Mouse (Mus musculus) heart, adult 8-10 months (tissue): Measurements from ENCODE around the gene Cct7. TPM values are rescaled to one million over a fixed set of nuclear protein-coding genes. Genes with fewer than 3 reads are reported as not detected.
A peak's percentile ranks its signal among the peaks of the same experiment; 100 is the strongest.

Source experiments
- DNase-seq: peaks from one replicate; pipeline ENCODE4 v3.0.0; 2022; ENCODE audit warnings: low spot score
- total RNA-seq, 4 experiments: library from RNA; stranded (reverse); gene quantifications; 2 replicates each; pipeline ENCODE4 v1.2.4; 2022

Gene Cct7
- total RNA-seq, 4 experiments from 2014 or later = 135 to 164 (median 150) TPM

DNA sequence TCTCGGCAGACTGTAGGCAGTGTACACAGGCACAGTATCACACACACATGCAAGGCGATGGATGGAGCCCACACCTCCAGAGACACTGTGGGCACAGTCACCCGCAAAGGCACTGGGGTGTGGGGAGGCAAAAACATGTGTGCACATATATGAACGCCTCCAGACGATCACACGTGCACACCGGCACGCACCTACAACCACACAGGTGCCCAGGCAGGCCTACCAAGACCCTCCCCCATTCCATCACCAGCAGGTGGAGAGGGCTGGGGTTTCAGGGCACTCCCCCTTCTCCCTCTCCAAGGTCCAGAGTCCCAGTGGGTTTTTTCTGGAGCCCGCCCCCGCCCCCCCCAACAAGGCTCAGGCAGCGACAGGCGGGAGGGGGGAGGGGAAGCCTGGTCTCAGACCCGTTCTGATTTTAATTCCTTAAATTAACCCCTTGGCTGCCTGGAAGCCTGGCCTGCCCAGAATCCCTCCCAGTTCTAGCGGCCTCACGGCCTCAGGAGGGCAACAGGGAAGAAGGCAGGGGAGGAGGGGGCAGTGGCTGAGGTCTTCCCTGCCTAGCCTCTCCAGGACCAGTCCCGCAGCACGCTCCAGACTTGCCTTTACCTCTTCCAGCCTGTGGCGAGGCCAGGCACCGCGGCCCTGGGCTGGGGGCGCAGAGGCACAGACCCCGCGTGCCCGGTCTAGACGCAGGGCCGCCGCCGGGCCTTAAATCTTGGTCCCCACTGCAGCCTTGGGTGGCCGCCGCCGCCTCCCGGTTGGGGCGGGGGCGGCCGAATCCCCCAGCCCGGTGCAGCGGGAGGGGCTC lies 51.0 kb downstream of the Cct7 start:
- no peak for DNase-seq

DNA sequence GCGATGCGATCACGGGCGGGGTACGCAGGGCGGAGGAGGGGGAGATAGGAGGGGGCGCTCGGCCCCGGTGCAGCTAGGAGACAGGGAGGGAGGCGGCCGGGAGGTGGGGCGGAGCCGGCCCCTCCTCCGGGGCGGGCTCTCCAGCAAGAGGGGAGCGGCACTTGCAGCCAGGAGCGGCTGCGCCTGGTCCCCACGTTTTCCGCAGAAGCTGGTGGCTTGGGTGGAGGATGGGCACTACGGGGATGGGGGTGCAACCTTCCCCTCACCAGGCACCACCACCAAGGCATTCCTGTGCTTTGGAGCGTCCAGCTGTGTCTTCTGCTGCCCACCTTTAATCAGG lies 51.6 kb downstream of the Cct7 start, which contains the start of gene Fbxo41:
Gene Fbxo41 (minus strand): TSS at position 84 of the 340 bp plus-strand sequence.
- DNase-seq = no peak

DNA sequence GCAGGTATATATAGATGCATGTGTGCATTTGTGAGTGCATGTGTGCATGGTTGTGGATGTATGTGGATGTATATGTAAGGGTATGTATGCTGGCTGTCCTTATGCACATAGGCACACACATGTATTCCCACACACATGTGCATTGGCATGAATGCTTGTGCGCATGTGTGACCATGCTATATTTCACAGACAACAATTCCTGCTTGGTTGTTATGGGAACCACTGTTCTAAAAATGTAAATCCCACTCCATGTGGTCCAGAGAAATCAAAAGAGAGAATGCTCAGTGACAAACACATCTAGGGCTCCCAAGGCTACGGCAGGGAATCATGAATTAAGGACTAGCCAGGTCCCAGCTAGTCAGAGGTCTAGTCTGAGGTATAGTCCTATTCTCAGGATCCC lies 53.6 kb downstream of the Cct7 start:
- DNase-seq = no peak

DNA sequence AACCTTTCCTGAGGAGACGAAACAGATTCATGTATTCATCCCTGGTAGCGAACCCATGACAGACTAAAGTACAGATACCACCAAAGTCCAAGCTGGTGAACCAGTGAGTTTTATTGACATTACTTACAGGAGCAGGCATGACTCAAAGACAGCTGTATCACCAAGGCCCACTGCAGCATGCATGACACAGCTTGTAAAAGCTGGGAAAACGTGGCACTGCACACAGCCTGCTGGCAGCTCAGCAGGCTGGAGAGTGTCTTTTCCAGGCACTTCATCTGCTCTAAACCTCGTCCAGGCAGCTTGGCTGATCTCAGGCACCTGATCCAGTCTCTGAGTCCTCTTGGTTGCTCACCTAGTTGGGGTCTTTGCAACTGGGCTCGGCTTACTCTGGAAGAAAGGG lies 57.3 kb downstream of the Cct7 start:
- DNase-seq = no peak

DNA sequence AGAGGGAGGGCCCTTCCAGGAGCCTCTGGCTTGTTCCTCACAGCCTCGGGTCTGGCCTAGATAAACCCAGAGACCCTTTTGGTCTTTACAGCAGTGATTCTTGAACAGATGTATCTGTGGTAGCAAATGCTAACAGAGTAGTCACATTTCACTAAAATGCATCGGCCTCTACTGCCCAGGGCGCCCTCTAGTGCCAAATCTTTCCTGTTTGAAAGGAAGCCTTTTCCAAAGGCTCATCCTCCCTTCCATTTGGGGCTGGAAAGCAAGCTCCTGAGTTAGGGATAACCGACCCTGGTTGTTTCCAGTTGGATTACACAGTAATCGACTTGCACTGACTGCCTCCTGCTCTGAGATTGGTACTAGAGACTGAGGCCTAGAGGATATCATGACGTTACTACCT lies 59.2 kb downstream of the Cct7 start:
- DNase-seq = no peak

DNA sequence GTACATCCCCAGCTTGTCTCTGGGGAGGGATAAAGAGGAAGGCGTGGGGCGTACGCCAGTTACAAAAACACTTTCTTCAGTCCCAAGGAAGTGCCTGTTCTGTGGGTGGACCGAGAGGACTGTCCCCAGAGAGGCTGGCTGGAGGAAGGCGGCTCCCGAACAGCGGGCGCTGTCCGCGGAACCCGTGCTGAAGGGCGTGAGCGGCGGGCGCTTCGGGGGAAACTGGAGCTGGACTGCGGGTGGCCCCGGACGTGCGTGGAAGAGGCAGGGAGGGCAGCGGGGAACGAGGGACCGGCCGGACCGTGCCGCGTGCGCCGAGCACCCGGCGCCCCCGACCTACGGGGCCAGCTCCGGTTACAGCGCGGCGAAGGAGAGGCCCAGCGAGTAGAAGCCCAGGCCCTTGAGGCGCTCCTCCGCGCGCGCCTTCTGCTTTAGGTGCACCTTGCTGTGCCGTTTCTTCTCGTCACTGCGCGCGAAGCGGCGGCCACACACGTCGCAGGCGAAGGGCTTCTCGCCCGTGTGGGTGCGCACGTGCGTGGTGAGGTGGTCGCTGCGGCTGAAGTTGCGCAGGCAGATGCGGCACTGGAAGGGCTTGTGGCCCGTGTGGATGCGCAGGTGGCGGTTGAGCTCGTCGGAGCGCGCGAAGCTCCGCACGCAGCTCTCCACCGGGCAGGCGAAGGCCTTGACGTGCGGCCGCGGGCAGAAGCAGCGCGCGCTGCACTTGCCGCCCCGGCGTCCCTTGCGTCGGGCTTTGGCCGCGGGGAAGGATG lies 60.2 kb downstream of the Cct7 start:
- DNase-seq = peak; percentile 7

DNA sequence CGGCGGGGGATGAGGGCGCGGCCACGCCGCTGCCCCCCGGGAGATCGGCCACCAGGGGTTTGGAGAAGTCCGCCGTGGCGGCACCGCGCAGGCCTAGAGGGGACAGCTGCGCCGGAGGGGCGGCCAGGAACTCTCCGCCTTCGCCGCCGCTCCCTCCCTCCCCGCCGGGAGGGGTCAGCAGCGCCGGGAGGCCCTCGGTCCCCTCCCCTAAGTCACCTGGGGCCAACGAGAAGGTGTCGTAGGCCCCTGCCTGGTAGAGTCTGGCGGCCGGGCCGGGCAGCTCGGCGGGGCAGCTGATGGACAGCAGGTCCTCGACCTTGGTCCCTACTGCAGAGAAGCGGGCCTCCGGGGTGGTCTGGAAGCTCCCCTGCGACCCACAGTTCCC lies 60.7 kb downstream of the Cct7 start:
- no peak for DNase-seq

DNA sequence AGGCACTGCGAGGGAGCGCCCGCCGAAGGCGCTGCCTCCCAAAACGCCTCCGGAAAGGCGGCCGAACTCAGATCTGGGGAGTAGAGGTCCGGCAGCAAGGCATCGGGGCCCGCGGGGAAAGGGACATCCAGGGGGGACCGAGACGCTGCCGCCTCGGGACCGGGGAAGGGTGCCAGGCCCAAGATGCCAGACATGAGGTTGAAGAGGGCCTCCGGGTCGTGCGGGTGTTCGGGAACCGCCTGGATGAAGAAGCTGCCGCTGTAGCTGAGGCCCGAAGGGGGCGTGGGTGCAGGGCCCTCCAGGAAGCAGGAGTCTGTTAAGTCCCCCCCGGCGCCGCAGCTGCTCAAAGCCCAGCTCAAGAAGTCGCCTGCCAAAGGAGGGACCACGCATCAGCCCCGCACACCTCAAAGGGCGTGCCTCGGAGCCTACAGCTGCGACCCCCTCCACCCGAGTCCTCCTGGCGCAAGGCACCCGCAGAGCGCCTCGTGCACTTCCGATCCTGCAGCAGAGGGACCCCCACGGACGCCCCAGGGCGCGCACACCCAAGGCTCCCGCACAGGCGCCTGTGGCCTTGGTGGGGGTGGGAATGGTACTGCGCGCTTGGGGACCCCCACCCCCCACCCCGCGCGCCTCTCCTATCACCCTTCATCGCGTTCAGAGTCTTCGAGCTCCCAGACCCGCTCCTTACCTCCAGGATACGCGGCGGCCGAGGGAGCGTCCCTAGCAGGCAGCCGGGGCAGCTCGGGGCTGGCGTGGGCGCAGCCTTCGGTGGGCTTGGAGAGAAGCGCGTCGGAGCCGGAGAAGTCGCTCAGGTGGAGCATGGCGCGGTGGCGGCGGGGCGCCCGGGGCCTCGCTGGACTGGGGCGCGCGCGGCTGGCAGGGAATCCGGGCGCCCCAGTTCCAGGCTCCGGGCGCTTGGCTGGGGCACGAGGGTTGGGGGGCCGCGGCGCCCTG lies 61.5 kb downstream of the Cct7 start:
- no peak for DNase-seq

DNA sequence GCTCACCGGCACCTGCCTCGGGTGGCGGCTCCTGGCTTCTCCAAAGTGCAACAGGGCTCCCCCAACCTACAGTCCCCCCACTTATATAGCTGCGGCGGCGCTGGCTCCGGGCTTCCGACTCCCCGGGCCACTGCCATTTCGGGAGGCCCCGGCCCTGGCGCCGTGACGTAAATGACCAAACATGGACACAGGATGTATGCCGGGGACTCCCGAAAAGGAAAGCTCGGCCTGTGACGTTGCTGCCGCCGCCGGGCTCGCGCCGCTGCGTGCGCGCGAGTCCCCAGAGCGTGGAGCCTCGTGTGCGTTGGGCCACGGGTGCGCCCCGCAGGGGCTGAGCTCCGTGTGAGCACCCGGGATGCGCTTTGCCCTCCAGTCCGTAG lies 62.2 kb downstream of the Cct7 start, which contains the start of gene Egr4:
Gene Egr4 (minus strand): TSS at position 59 of the 380 bp plus-strand sequence.
- DNase-seq = no peak

DNA sequence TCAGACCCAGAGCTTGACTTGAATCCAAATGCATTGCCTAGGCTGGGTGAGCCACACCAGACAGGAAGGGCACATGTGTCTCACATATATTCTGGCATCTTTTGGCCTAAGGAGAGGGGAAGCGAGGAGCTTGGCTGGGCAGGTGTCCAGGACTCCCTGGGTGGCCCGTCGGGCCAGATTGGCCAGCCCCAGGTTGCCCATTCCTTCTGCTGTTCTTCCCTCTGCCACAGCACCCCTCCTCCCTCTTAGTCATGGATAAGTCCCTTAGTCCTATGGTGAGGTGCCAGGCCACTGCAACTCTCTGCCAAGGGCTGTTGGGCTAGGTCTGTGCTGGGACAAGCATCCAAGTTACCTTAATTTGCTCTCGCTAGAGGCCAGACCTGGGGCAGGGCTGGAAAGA lies 64.6 kb downstream of the Cct7 start:
- DNase-seq = no peak

Other genes starting within 250 kb of the Cct7 start
- 1 to 10 TPM; 3.2 to 6.4 (median 4.5) TPM for gene Sfxn5, start 118.1 kb upstream of the Cct7 start, total RNA-seq
- 10 to 100 TPM; 62.7 to 80.9 (median 72.0) TPM for gene Rab11fip5, start 76.9 kb upstream of the Cct7 start, total RNA-seq
- not detected for gene Noto, start 27.6 kb upstream of the Cct7 start, total RNA-seq
- gene Smyd5, start 19.5 kb upstream of the Cct7 start, total RNA-seq = 10 to 100 TPM; 10.8 to 12.4 (median 11.6) TPM
- gene Pradc1, start 456 bp downstream of the Cct7 start, total RNA-seq = 10 to 100 TPM; 11.5 to 12.6 (median 12.0) TPM
- gene Fbxo41, start 51.5 kb downstream of the Cct7 start, total RNA-seq = under 1 TPM in 2 of 4 experiments, not detected in 2; 0.03 TPM
- gene Egr4, start 62.1 kb downstream of the Cct7 start, total RNA-seq = not detected
- gene Alms1, start 136.0 kb downstream of the Cct7 start, total RNA-seq = 1 to 10 TPM; 2.0 to 2.1 (median 2.0) TPM